Mouse (Mus musculus) small intestine, adult 2 months (tissue): ENCODE data around the gene Sirt4.

Source experiments
- CTCF ChIP-seq: fragments of 200-500 bp; IDR thresholded peaks from 2 replicates; pipeline ENCODE4 v1.5.1; 2012; ENCODE audit warnings: low read depth, mild to moderate bottlenecking, control low read depth, inconsistent platforms, low read length, moderate library complexity, mixed read lengths; ENCODE audit not compliant: insufficient replicate concordance, insufficient read length; ENCODE audit errors: extremely low read depth
- POLR2A ChIP-seq: fragments of 200-500 bp; IDR thresholded peaks from 2 replicates; pipeline ENCODE4 v1.6.1; 2012; ENCODE audit warnings: low read depth, mild to moderate bottlenecking, control low read depth, inconsistent platforms, low read length, moderate library complexity

- TF ChIP-seq CTCF (no peak), POLR2A (no peak)
Measured at GRCm38 (mm10) chr5:115487942-115488580, 3.5 kb upstream of the Sirt4 start.
